Mouse (Mus musculus) olfactory bulb, adult 2 months (tissue): ENCODE data around the gene Osbpl2.

Experiments
- CTCF ChIP-seq: fragments of 200-500 bp; IDR thresholded peaks from 2 replicates; pipeline ENCODE4 v1.5.1; 2012; ENCODE audit warnings: low read depth, mild to moderate bottlenecking, low read length, moderate library complexity; ENCODE audit not compliant: insufficient read depth
- POLR2A ChIP-seq: fragments of 200-500 bp; IDR thresholded peaks from 2 replicates; pipeline ENCODE4 v1.6.1; 2012; ENCODE audit warnings: mild to moderate bottlenecking, low read depth, low read length, moderate library complexity; ENCODE audit not compliant: insufficient read depth

DNA sequence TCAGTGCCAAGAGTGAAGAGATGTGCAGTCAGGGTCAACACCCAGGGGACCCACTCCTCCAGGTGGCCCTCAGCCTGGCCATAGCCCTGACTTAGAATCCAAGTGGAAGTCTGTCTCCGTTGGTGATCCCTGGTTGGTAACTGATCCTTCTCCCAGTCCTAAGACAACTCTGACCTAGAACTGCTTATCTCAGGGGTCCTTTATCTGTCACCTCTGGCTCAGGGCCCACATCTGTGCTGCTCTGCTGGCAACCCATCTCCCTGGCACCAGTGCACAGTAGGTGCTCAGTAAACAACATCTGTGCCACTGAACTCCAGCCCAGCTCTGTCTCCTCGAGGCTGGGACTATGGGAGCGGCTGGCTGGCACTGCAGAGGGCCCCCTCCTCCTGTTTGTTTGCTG is 21.5 kb upstream of the Osbpl2 start:
- TF ChIP-seq POLR2A (no peak), CTCF (no peak)
